Mouse (Mus musculus) right cerebral cortex, adult 18-20 months (tissue): Measurements from ENCODE around the gene Zfp423.
A peak's percentile ranks its signal among the peaks of the same experiment; 100 is the strongest.

Experiments used
- DNase-seq: peaks from one replicate; pipeline ENCODE4 v3.0.0; 2022; ENCODE audit warnings: mixed read lengths

Zfp423 gene

DNA sequence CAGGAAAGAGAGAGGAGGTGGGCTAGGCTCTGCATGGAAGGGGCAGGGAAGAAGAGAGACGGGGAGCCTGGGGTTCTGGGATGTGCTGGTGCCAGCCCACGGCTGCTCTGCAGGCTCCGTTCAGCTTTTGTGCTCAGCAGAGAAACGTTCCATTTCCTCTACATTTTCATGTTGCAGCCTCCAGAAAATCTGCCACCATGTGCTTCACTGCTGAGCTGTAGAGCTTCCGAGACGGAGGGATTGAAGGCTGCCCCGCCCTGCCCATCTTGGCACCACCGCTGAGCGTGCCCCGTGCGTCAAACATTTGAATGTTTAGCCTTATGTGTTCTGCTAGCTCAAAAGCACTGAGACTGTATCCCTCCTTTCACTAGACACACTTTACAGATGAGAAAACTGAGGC lies 159.3 kb downstream of the Zfp423 start:
- peak; percentile 68 for DNase-seq

DNA sequence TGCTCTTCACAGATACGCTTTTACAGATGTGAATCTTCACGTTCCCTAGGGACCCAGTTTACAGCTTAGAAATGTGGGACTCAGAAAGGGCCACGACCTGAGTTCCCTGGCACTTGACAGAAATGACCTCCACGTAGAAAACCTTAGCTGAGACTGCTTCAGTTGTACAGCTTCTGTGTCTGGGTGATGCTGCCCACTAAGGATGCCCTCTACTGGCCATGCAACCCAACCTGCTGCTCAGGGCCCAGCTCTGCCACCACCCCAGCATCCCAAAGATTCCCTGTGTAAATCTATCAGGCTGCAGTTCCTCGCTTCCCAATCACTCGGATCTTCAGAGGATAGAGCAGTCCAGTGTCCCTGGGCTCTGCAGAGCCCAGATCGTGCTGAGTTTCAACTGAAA lies 163.2 kb downstream of the Zfp423 start:
- DNase-seq, result peak; percentile 19

DNA sequence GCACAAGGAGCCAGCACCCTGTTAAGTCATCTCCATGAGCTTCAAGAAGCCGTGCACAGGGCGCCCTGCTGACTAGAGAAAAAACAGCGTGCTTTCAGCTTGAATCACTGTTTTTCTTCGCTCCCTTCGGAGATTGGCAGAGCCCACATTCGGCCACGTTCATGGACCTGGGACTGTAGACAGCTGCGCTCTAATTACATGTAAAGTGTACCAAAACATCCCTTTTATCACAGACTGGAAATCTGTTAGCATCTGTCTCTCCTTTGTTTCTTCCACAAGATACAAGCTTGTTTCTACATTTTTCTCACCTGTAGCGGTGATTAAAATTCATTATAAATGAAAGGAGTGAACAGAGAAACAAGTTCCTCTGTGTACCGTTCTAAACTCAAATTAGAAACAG lies 164.8 kb downstream of the Zfp423 start:
- DNase-seq, result no peak

DNA sequence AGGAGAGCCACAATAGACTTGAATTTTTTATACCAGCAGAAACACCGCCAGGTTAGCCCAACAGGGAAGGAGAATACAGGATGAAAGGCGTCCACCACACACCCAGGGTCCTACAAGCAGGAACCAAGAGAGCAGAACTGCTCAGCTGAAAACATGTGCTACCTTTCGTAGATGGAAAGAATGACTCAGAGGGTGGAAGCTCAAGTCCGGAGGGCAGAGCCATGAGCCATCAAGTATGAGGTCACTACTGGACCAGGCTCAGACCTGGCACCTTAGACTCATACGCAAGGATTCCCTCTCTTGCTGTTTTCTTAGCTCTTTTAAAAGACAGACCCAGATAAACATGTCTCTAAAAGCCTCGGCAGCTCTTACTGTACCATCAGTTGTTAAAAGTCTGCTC lies 168.3 kb downstream of the Zfp423 start:
- DNase-seq, result no peak

DNA sequence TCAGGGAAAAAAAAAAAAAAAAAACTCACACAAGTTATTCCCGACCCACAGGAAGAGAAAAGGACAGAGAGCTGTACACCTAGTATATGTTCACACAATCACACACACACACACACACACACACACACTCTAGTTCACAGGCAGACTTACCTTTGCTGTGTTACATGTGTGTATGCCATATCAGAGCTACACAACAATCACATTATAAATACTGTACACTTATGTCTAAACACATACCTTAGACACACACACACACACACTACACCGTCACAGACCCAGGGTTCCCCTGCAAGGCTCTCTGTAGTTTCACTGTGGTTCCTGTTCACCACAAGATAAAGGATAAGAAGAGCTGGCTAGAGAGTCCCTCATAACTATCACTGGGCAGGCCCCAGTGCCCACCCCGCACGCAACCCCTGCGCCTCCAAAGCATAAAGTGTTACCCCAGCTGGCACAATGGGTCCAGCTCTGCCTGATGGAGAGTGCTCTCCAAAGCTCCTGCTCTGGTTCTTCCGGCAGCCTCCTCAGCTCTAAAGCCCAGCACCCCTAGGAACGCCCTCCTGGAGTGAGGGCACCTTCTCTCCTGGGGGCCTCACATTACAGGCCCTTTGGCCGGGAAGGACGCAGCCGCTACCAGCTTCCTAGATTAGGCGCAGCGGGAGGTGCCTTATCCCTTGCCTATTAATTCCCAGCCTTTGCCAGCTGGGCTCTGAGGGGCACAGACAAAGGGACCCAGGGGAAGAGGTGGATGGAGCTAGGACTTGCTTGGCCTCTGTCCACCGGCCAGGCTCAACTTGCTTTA lies 174.6 kb downstream of the Zfp423 start:
- DNase-seq, result no peak

DNA sequence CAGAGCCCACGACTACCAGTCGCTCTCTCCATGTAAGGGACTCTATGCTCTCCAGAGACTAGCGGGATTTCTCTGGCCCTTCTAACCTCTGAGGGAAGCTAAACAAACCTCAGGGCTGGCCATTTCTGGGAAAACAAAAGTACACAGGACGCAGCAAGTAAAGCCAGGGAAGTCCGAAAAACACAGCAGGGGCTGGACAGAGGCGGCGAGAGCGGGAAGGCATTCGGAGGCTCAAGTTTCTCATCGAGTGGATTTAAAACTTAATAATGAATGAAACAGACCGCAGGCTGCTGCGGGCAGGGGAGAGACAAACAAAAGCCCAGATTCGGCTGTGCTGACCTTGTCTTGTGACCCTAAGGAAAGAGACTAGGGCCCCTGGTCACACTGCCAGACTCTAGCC lies 175.2 kb downstream of the Zfp423 start:
- no peak for DNase-seq

DNA sequence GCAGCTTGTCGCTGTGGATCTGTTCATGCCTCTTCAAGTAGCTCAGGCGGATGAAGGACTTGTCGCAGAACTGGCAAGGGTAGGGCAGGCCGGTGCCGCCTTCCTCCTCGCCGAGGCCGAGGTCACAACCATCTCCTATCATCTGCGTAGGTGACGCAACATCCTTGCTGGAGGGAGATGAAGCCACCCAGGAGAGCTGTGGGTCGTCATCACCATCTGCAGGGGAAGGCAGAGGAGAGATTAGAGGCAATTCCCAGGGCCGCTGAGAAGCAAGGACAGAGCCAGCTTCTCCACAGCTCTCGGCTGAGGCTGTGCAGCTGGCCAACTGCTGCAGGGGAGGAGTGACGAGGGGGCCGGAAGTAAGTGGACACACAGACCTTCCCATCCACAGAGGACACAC lies 176.2 kb downstream of the Zfp423 start:
- no peak for DNase-seq

DNA sequence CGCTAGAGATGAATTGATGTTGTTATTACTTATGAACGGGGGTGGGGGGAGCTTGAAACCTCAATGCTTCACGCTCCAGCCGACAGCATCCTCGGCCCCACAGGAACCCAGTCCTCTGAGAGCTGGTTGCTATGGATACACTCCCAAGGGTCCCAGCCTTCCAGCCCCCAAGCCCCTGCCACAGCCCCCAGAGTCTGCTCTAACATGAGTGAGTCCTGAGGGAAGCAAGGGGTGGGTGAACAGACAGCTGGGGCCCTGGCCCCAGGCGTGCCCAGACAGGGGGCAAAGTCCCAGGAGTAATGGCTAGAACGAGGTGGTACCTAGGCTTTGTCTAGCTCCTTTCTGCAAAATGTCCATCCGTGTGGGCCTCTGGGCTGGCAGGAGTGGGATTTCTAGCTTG lies 181.8 kb downstream of the Zfp423 start:
- DNase-seq, result no peak

DNA sequence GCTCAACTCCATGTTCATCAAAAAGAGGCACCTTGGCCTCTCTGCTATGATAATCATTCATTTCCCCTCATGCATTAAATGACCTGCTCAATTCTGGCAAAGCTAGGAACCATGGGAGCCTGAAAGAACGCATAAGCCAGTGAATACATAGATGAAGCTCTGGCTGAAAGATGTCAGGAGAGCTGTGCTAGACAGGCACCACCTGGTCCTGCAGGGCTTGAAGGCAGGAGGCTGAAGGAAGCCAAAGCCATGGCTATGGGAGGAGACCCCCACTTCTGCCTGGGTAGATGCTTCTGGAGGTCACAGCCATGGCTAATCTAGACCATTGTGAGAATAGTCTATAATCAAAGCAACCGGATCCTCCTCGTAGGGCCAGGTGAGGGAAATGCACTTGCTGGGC lies 183.5 kb downstream of the Zfp423 start:
- no peak for DNase-seq

DNA sequence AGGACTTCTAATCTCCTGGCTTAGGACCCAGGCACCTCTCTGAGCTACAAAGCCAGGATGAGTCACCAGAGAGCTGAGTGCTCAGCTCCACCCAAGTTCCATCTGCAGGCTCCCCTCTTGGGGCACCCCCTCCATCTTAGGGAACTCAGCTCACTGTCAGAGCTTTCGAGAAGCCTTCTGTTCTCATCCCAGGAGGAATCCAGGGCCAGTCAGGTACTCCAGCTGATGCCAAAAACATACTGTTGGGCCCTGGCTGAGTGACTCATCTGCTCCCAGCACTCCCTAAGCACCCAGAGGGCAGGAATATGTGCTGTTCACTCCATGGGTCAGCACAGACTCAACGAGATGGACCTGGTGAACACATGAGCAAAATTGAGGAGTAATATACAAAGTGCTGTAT lies 184.4 kb downstream of the Zfp423 start:
- DNase-seq, result no peak

DNA sequence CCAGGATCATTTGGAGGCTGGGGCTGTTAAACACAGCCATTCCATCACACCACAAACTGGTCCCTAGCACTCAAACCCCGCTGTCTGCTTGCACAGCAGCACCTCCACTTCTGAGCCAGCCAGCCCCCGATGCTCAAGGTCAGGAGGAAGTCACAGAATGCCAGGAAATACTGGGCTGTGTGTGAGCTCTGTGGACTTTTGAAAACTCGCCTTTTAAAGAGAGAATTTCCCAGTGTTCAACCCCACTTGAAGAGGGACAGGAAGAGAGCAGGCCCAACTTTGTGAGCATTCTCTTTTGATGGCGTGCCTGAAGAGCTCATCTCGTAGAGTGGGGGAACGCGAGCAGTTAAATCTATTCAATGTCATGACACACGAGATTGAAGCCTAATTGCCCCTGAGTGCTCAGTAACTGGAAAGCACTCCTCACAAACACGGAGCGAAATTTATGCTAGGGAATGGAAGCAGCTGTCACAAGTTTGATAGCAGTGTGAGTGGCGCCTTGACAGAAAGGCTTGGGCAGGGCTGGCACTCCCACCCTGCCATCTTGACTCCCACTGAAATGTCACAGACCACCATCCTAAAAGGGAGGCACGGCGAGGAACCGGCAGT lies 186.4 kb downstream of the Zfp423 start:
- no peak for DNase-seq

DNA sequence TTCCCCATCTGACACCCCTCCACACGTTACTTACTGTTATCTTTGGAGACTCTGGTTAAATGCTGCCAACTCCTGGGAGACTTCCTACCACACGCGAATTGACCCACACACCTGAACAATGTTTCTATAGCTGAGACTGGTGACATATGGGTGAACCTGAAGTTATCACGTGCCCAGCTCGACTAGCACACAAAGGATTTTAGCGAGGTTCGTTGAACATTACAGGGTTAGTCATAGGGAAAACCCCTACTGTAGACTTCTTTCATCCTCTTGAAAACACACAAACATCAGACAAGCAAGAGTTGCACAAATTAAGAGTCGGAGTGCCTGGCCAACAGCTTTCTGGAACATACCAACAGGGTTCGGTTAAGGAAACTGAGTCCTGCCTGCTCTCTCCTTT lies 191.5 kb downstream of the Zfp423 start:
- DNase-seq, result no peak

DNA sequence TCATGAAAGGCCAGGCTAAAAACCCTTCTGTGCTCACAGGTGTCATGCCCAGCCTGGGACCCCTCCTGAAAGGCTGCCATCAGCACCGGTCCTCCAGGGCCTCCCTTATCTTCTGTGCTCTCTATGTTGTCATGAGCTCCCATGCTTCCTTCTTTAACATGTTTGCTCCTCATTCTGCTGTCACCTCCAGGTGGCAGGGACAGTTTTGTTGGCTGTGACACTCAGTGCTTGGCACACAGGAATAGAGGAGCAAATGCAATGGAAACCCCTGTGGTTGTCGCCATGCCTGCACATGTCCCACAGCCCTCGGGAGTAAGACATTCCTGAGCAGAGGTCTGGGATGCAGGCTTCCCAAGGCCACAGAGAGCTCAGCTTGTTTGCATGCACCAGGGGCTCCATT lies 194.1 kb downstream of the Zfp423 start:
- DNase-seq, result no peak

DNA sequence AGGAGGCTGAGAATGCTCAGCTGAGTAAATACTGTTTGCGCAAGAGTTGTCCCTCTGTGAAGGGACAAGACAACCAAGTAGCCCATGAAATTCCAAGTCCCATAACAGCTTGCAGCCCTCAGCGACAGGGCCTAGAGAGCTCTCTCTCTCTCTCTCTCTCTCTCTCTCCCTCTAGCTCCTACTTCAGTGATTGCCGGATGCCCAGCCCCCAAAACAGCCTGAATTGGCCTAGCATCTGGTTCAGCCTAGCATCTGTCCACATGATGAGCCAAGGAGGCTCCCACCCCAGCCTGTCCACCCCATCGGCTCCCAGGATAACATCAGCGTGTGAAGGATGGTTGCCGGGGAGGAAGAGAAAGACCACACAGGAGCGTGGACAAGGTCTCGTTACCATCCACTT lies 200.6 kb downstream of the Zfp423 start:
- no peak for DNase-seq

DNA sequence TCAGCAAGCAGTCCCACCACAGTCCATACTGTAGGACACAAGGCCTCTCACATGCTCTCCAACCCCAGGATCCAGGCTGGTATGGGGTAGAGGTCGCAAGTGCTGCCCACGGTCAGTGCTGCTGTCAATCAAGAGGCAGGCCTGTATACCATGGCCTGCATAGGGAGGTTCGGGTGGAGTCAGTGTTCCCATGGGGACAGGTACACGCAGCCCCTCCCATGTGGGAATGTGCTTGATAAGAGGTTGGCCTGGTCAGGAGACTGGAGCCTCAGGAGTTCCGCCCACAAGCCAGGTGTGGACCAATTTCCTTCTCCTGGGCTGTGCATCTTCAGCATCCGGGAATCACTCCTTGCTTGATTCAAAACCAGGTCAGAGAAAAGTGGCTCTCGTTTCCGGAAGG lies 204.5 kb downstream of the Zfp423 start:
- DNase-seq, result no peak

DNA sequence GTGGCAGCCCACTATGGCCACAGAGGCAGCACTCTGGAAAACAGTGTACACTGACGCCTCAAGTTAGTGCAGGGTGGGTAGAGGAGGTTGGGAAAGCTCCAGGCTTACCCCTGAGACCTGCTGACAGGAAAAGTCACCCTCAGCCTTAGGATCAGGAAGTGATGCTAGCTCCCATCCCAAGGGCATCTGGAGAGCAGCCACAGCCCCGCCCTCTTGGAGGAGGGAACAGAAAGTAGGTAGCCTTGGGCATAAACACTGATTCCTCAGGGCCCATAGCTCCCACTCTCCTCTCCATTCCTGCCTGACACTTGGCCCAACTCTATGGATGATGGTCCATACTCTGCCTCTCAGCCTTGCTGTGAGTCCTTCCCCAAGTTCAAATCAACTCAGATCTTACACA lies 205.8 kb downstream of the Zfp423 start:
- DNase-seq, result no peak

DNA sequence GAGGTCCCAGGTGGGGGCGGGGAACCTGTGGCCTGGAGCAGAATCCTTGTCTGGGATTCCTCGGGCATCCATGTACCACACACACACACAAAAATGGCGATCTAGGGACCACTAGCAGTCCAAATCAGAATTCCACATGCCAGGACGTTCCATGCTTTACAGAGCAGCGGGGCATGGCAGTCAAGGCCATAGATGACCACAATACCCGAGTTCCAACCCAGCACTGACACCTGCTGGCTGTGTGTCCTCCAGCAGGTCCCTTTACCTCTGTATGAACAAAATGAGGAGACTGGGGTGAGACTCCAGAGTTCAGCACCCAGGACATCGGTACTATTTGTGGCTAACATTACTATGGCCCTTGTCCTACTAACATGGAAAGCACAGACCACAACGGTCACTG lies 206.2 kb downstream of the Zfp423 start:
- no peak for DNase-seq

DNA sequence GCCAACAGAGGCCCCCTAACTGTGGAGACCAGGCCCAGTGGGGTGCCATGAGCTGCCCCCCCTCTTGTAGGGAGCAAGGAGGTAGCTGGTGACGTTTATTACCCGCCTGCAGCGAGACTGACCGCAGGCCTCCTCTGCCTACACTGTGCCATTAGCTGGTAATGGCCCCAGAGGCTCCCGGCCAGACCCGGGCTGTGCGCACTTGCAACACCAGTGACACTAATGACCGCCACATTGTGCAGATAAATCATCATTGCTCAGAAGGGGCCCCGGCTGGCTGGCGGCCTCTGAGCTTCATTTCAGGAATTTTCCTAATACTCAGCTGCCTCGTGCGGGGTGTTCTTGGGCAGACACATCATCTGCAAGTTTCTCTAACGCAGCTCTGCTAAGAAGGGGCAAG lies 206.7 kb downstream of the Zfp423 start:
- DNase-seq, result no peak

DNA sequence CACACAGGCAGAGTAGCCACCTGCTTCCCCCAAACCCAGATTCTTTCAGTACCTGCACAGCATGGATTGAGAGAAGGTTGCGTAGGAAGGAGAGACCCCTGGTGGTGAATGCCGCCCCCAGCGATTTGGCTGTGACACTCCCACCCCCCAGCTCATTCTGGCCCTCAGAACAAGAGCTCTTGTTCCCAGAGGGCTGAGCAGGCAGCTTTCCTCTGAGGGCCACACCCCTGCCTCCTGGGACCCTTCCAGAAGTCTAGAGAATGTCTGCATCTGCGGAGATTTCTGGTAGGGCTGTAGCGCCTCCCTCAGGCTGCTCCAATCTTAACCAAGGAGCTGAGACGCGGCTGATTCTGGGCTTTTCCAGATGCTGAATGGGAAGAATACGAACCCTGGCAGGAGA lies 211.8 kb downstream of the Zfp423 start:
- no peak for DNase-seq

DNA sequence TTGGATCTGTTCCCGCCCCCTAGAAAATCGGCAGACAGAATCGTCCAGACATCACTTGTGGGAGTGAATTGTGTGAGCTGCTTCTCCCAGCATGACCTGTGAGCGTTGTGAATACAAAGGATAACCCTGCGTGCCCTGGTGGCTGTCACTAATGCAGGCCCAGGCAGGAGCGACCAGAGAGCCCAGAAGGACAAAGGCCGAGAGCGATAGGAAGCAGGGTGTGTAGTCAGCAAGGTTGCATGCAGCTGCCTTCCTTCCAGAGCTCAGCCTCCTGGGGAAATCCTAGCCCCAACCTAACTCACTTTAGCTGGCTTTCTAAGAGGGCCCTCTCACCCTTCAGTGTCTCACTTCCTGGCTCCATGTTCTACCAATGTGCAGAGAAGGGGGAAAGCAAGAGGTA lies 212.3 kb downstream of the Zfp423 start:
- no peak for DNase-seq

DNA sequence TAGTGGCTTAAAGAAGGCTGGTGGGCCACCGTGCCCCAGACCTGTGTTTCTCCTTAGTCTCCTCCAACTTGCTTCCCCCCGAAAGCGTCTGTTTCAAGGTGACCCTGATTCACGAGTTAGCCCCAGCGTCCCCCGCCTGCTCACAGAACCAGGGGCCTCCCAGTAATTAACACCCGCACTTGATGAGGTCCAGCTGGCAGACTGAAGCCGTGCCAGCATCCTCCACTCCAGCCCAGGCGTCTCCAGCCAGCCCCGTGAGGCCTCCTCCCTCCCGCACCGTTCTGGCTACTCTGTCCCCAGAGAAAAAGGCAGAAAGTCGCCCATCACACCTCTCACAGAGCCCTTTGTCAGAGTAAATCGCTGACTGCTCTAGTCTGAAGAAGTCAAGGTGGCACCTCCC lies 213.3 kb downstream of the Zfp423 start:
- DNase-seq, result no peak

DNA sequence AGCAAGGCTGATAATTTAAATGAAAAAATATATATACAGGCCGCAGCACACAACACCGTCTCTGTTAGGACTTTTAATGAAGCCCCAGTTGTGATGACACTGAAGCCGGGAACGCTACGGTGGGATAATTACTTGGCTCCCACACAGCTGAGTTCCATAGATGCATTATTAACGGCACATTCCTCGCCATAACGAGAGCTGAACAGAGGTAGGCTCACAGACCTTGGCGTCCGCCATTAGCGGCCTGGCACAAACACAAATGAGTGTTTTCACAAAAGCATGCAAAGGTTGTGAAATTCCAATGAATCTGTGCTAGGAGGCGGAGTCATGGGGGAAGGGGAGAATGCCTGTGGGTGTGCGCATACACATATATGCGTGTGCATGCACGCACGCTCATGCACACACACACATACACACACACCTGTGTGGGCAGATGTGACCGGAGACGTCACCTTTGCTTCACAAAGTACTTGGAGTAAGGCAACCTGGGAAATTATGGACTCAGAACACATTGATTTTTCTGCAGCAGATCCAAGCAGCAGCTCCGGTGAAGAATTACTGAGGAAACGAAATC lies 214.2 kb downstream of the Zfp423 start:
- no peak for DNase-seq

DNA sequence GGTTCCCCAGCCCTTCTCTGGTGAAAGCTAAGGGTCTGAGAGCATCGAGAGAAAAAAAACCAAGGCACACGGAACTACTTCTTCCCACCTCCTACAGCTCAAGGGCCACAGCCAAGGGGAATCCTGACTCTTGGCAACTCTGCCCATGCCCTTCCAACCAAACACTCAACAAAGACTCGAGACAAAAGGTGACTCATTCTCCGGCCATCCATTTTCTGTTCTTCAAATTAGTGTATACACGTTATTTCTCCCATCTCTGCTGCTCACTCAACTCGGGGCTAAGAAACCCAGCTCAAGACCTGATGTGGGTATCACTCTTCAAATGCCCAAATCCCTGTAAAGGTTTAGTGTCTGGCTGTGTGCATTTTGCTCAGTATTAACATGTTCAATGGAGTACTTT lies 214.8 kb downstream of the Zfp423 start:
- no peak for DNase-seq

DNA sequence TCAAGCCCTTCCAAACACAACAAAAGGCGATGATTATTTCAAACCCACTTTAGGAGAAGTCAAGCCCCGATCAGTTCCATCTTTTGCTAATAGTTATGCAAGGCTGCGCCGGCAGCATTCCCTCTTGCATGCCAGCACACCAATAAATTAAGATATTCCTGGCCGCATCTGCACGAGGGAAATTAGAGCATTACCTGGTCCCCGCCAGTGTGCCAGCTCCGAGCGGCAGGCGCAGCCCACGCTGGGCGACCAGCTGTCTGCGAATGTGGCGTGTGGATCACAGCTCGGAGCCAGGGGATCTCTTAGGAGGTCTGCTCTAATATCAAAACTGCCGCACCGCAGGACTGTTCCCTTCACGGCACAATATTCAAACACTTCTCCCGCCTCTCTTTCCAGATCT lies 217.4 kb downstream of the Zfp423 start:
- DNase-seq, result no peak
